Mouse (Mus musculus) hindbrain, embryonic 13.5 days (tissue): ENCODE results near the gene Csrp1. TPM values are rescaled to one million over a fixed set of nuclear protein-coding genes. Genes with fewer than 3 reads are reported as not detected.

Experiments
- ATAC-seq: fragments of 200-750 bp; cut with Nextera tagmentation; 2 replicates; pipeline ENCODE4 v1.8.0; 2017; ENCODE audit warnings: moderate TSS enrichment; ENCODE audit not compliant: low FRiP score
- H3K27ac ChIP-seq: fragments of 300-500 bp; sonication (generic); 2 replicates; pipeline ENCODE4 v1.5.1; 2015; ENCODE audit warnings: inconsistent platforms, mild to moderate bottlenecking, moderate library complexity
- H3K27me3 ChIP-seq: fragments of 300-500 bp; sonication (generic); 2 replicates; pipeline ENCODE4 v1.6.1; 2015; ENCODE audit warnings: mild to moderate bottlenecking, inconsistent platforms
- H3K36me3 ChIP-seq: fragments of 300-500 bp; sonication (generic); 2 replicates; pipeline ENCODE4 v1.6.1; 2015; ENCODE audit warnings: mild to moderate bottlenecking, inconsistent platforms
- H3K4me1 ChIP-seq: fragments of 300-500 bp; sonication (generic); replicated peaks from 2 replicates; pipeline ENCODE4 v1.6.1; 2015; ENCODE audit warnings: inconsistent platforms
- H3K4me2 ChIP-seq: fragments of 300-500 bp; sonication (generic); 2 replicates; pipeline ENCODE4 v1.6.1; 2015; ENCODE audit warnings: inconsistent platforms, mild to moderate bottlenecking, moderate library complexity
- H3K4me3 ChIP-seq: fragments of 300-500 bp; sonication (generic); 2 replicates; pipeline ENCODE4 v1.5.1; 2015; ENCODE audit warnings: mild to moderate bottlenecking, inconsistent platforms
- H3K9ac ChIP-seq: fragments of 300-500 bp; sonication (generic); 2 replicates; pipeline ENCODE4 v1.6.1; 2015; ENCODE audit warnings: mild to moderate bottlenecking, inconsistent platforms
- H3K9me3 ChIP-seq: fragments of 300-500 bp; sonication (generic); 2 replicates; pipeline ENCODE4 v1.6.1; 2016; ENCODE audit warnings: inconsistent platforms
- WGBS: fragments of 180-500 bp; shearing (Covaris S2); methylation state at CpG from one replicate; pipeline ENCODE4 v1.1.7; 2015; 5-methylcytosine and 5-hydroxymethylcytosine counted together
- polyA plus RNA-seq: library from polyadenylated mRNA; unstranded; fragments of >200 nt; fragmentation: Nextera tagmentation; extraction: Ambion mirVana; gene quantifications from 2 replicates; pipeline ENCODE4 v1.2.1, GENCODE M21; 2015

Csrp1 gene
- polyA plus RNA-seq, 1 experiment from 2014 or later, result 22.9 TPM

DNA sequence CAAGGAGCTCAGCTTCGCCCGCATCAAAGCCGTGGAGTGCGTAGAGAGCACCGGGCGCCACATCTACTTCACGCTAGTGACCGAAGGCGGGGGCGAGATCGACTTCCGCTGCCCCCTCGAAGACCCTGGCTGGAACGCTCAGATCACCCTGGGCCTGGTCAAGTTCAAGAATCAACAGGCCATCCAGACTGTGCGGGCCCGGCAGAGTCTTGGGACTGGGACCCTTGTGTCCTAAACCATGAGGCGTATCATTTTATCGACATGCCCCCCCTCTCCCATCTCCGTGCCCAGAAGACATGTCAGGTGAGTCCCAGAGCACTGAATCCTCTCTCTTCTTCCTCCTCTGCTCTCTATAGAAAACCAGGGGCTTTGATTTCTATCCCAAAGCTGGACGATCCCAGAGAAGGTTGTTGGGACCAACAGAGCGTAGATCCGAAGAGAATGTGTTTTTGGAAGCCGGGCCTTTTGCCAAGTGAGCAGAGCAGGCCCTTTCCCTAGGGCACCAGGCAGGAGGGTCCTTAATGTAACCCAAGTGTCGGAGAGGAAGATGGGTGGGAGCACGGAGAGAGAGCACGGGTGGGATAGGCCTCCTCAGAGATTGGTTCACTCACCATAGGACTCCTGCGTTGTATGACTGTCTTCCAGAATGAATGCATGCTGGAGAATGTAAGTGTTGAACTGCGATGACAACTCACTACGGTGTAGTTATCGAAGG is 46.9 kb downstream of the Csrp1 start:
- WGBS, result 30% methylated on average over 30 of the region's 30 CpGs
- peak overlapping the region; percentile 86 for H3K9ac ChIP-seq
- H3K36me3 ChIP-seq, result no peaks in the 10 kb centered on the region
- H3K4me1 ChIP-seq, result peaks cover 34% of the 10 kb centered on the region
- peaks cover 26% of the 10 kb centered on the region for H3K27me3 ChIP-seq
- peak overlapping the region; percentile 78 for H3K27ac ChIP-seq
- H3K9me3 ChIP-seq, result no peaks in the 10 kb centered on the region
- peak; percentile 44 for ATAC-seq
- peak overlapping the region; percentile 59 for H3K4me3 ChIP-seq
- peak overlapping the region; percentile 89 for H3K4me2 ChIP-seq

DNA sequence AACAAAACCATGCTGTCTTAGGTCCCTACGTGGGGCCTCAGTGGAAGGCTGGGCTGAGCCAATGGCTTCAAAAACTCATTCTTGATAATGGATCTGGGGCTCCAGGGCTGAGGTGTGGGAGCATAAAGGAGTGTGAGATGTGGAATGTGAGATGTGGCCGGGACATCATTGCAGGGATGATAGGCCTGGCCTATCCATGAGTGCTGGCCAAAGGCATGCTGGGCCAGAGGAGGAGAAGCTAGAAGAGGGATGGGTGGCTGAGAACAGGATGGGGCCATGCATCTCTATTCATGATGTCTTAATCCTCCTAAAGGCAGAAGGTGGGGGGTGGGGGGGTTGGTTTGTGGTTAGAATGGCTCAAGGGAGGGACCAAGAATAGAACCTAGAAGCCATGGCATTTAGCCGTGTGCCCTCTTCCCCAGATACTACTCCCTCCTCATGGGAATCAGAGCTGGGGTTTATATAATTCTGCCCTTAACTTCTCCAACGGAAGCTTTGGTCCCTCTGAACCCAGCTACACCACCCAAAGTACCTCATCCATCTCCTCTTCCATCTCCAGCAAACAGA is 47.5 kb downstream of the Csrp1 start:
- Histone ChIP-seq H3K27ac (no peak overlapping the region), H3K27me3 (peaks cover 29% of the 10 kb centered on the region), H3K36me3 (no peaks in the 10 kb centered on the region), H3K4me3 (peak overlapping the region; percentile 59), H3K4me1 (peaks cover 39% of the 10 kb centered on the region), H3K9ac (peak overlapping the region; percentile 86; the same call in 1 of the 2 replicates), H3K4me2 (peak overlapping the region; percentile 89), H3K9me3 (no peaks in the 10 kb centered on the region)
- 87% methylated on average over 4 of the region's 4 CpGs for WGBS
- no peak for ATAC-seq

GRCm38 (mm10) chr1:135768400-135768799 is 48.5 kb downstream of the Csrp1 start:
- Histone ChIP-seq H3K27ac (no peak overlapping the region), H3K4me3 (no peak overlapping the region), H3K4me1 (peaks cover 39% of the 10 kb centered on the region), H3K36me3 (no peaks in the 10 kb centered on the region), H3K9me3 (no peaks in the 10 kb centered on the region), H3K27me3 (peaks cover 29% of the 10 kb centered on the region), H3K4me2 (no peak overlapping the region), H3K9ac (no peak overlapping the region)
- 98% methylated on average over 2 of the region's 2 CpGs for WGBS
- no peak for ATAC-seq

GRCm38 (mm10) chr1:135770237-135770636 is 50.4 kb downstream of the Csrp1 start:
- no peak overlapping the region for H3K9ac ChIP-seq
- H3K27ac ChIP-seq, result no peak overlapping the region
- WGBS, result 70% methylated on average over 7 of the region's 7 CpGs
- H3K36me3 ChIP-seq, result no peaks in the 10 kb centered on the region
- no peak overlapping the region for H3K4me2 ChIP-seq
- peaks cover 22% of the 10 kb centered on the region for H3K27me3 ChIP-seq
- no peaks in the 10 kb centered on the region for H3K9me3 ChIP-seq
- H3K4me1 ChIP-seq, result peaks cover 39% of the 10 kb centered on the region
- no peak overlapping the region for H3K4me3 ChIP-seq
- ATAC-seq, result no peak

DNA sequence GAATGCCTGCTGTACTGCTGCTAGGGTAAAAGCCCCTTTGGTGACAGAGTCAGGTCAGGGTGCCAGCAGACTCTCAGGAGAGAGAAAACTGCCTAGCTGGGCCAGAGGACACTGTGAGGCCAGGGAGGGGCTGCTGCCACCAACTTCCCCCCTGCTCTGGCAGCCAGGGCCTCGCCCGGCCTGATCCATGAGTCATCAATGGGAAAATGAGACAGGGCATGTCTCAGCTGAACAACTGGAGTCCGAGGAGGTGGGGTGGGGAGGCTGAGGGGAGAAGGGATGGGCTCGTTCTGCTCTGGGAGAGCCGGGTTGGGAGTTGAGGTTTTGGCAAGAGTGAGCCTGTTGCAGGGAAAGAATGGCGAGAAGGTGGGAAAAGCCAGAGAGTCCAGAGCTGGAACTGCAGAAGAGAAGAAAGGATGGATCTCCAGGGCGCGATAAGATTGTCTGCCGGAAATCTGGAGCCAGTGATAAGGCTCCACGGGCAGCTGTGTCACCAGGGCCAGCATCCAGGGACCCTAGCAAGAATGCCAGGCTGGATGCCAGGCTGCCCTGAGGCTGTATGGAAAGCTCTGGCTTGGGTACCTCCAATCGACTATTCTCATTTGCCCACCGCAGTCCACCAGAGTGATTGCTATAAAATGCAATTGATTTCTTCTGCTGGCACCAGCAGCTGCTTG is 51.2 kb downstream of the Csrp1 start:
- Histone ChIP-seq H3K4me1 (peaks cover 33% of the 10 kb centered on the region), H3K9ac (0 out of 2 replicates have a peak overlapping the region, but pooled peaks have one; percentile 24), H3K9me3 (no peaks in the 10 kb centered on the region), H3K36me3 (no peaks in the 10 kb centered on the region), H3K27me3 (peaks cover 17% of the 10 kb centered on the region; the same call in 1 of the 2 replicates), H3K27ac (no peak overlapping the region), H3K4me2 (no peak overlapping the region), H3K4me3 (no peak overlapping the region)
- 53% methylated on average over 12 of the region's 12 CpGs for WGBS
- ATAC-seq, result no peak

DNA sequence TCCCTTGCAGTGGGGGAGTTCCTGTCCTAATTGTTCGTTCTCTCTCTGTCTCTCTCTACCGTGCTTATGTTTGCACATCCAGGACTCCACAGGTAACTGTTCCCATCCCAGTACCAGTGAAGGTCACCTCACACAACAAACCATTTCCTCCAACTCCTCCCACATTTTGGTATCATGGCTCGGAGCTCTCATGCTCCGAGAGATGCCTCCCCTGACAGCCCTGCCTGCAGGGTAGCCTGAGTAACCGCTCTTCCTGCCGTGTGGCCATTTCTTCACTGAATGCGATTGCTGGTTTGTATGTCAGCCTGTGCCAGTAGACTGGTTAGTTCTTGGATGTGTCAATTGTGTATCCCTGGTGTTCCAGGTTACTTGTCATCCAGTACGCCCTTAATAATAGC is 51.7 kb downstream of the Csrp1 start:
- no peak overlapping the region for H3K9ac ChIP-seq
- 67% methylated on average over 8 of the region's 8 CpGs for WGBS
- ATAC-seq, result no peak
- H3K36me3 ChIP-seq, result no peaks in the 10 kb centered on the region
- H3K4me2 ChIP-seq, result no peak overlapping the region
- H3K27ac ChIP-seq, result no peak overlapping the region
- H3K9me3 ChIP-seq, result no peaks in the 10 kb centered on the region
- no peak overlapping the region for H3K4me3 ChIP-seq
- peaks cover 30% of the 10 kb centered on the region for H3K4me1 ChIP-seq
- peaks cover 17% of the 10 kb centered on the region; the same call in 1 of the 2 replicates for H3K27me3 ChIP-seq

DNA sequence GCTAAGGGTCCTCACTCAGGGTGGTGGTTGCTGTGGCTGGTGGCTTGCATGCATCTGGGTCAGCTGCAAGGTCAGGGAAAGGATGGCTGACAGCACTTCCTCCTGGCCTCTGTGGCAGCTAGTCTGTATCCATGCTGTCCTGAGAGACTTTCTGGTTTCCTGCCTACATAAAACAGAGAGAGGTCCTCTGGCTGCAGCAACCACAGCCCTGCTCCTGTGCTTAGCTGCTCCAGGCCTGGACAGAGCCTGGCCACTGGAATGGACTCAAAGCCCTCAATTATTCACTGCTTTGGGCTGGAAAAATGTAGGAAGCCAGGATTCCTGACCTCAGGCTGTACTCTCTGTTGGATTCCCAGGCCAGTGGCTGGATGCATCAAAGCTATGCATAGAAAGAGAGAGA is 56.7 kb downstream of the Csrp1 start:
- Histone ChIP-seq H3K4me1 (peaks cover 29% of the 10 kb centered on the region), H3K36me3 (no peaks in the 10 kb centered on the region), H3K9ac (no peak overlapping the region), H3K27me3 (0 out of 2 replicates have a peak, but pooled peaks cover 13% of the 10 kb centered on the region), H3K27ac (no peak overlapping the region), H3K4me3 (no peak overlapping the region), H3K9me3 (no peaks in the 10 kb centered on the region), H3K4me2 (no peak overlapping the region)
- no peak for ATAC-seq

DNA sequence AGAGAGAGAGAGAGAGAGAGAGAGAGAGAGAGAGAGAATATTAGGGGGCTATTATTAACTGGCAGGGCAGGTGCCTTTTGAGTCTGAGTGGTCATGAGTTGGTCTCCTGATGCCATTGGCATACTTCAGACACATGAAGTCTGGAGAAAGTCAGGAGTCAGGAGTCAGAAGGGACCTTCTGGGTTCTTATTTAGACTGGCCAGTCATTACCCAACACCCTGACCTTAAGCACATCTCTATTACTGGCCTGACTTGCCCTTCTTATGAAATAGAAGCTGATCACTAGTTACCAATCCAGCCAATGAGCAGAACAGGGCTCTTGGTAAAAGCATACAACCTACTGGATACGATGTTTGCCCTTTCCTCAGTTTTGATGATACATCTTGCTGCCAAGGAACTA is 57.2 kb downstream of the Csrp1 start:
- ATAC-seq, result no peak
- Histone ChIP-seq H3K27me3 (0 out of 2 replicates have a peak, but pooled peaks cover 13% of the 10 kb centered on the region), H3K27ac (no peak overlapping the region), H3K9ac (no peak overlapping the region), H3K4me3 (no peak overlapping the region), H3K4me1 (peaks cover 25% of the 10 kb centered on the region), H3K36me3 (no peaks in the 10 kb centered on the region), H3K9me3 (no peaks in the 10 kb centered on the region), H3K4me2 (no peak overlapping the region)
- 97% methylated on average over 1 of the region's 1 CpGs for WGBS

GRCm38 (mm10) chr1:135778780-135779535 is 59.1 kb downstream of the Csrp1 start, which contains the start of gene Tnni1:
Gene Tnni1, plus strand, starts transcription at chr1:135779434.
- no peak within 1 kb of the TSS for H3K27ac ChIP-seq
- 29% methylated on average over 22 of the region's 22 CpGs for WGBS

GRCm38 (mm10) chr1:135780649-135781048 is 60.8 kb downstream of the Csrp1 start:
- no peak overlapping the region for H3K9ac ChIP-seq
- no peaks in the 10 kb centered on the region for H3K36me3 ChIP-seq
- H3K4me2 ChIP-seq, result no peak overlapping the region
- 29% methylated on average over 4 of the region's 4 CpGs for WGBS
- no peaks in the 10 kb centered on the region for H3K9me3 ChIP-seq
- no peak for ATAC-seq
- H3K4me3 ChIP-seq, result no peak overlapping the region
- H3K27me3 ChIP-seq, result 0 out of 2 replicates have a peak, but pooled peaks cover 10% of the 10 kb centered on the region
- H3K27ac ChIP-seq, result no peak overlapping the region
- H3K4me1 ChIP-seq, result peaks cover 30% of the 10 kb centered on the region

More at GRCm38 (mm10) chr1:135778780-135779535, 59.1 kb downstream of the Csrp1 start, which contains the start of gene Tnni1:
- Histone ChIP-seq H3K4me3 (no peak within 1 kb of the TSS), H3K9me3 (no peaks in the 10 kb centered on the region), H3K4me1 (peaks cover 30% of the 10 kb centered on the region), H3K27me3 (0 out of 2 replicates have a peak, but pooled peaks cover 10% of the 10 kb centered on the region), H3K9ac (no peak within 1 kb of the TSS), H3K4me2 (no peak within 1 kb of the TSS), H3K36me3 (no peaks in the 10 kb centered on the region)
- peak; percentile 53; the same call in 1 of the 2 replicates for ATAC-seq

- no peaks in the 10 kb centered on the region for H3K9me3 ChIP-seq
- no peak overlapping the region for H3K9ac ChIP-seq
- no peaks in the 10 kb centered on the region for H3K36me3 ChIP-seq
- H3K27me3 ChIP-seq, result 0 out of 2 replicates have a peak, but pooled peaks cover 10% of the 10 kb centered on the region
- H3K4me1 ChIP-seq, result peaks cover 30% of the 10 kb centered on the region
- H3K4me2 ChIP-seq, result no peak overlapping the region
- H3K4me3 ChIP-seq, result no peak overlapping the region
- peak; percentile 69 for ATAC-seq
- WGBS, result 9% methylated on average over 13 of the region's 13 CpGs
- no peak overlapping the region for H3K27ac ChIP-seq
Measured at GRCm38 (mm10) chr1:135781220-135781619, 61.4 kb downstream of the Csrp1 start.

GRCm38 (mm10) chr1:135782816-135783215 is 63.0 kb downstream of the Csrp1 start:
- no peak overlapping the region for H3K4me3 ChIP-seq
- H3K9ac ChIP-seq, result no peak overlapping the region
- no peak overlapping the region for H3K4me2 ChIP-seq
- H3K27me3 ChIP-seq, result 0 out of 2 replicates have a peak, but pooled peaks cover 5% of the 10 kb centered on the region
- no peaks in the 10 kb centered on the region for H3K36me3 ChIP-seq
- no peaks in the 10 kb centered on the region for H3K9me3 ChIP-seq
- H3K27ac ChIP-seq, result no peak overlapping the region
- no peak for ATAC-seq
- 11% methylated on average over 10 of the region's 10 CpGs for WGBS
- peaks cover 30% of the 10 kb centered on the region for H3K4me1 ChIP-seq
